Mouse (Mus musculus) intestine, embryonic 16.5 days (tissue): ENCODE measurements at regions not wholly inside any gene's neighbourhood (a gene's known extent, or its start where the extent isn't known, plus 50 kb on each side); places are given as distances from the start of the nearest gene placed in this dataset.

Experiments
- ATAC-seq: fragments of 200-750 bp; cut with Nextera tagmentation; 2 replicates; pipeline ENCODE4 v1.8.0; 2017; ENCODE audit warnings: moderate TSS enrichment, moderate library complexity
- H3K27ac ChIP-seq: fragments of 300-500 bp; sonication (generic); 2 replicates; pipeline ENCODE4 v1.5.1; 2014; ENCODE audit warnings: mild to moderate bottlenecking, low read length
- H3K27me3 ChIP-seq: fragments of 300-500 bp; sonication (generic); replicated peaks from 2 replicates; pipeline ENCODE4 v1.6.1; 2014; ENCODE audit warnings: low read length, control low read depth, mixed read lengths; ENCODE audit not compliant: control insufficient read depth, insufficient read depth
- H3K36me3 ChIP-seq: fragments of 300-500 bp; sonication (generic); 2 replicates; pipeline ENCODE4 v1.6.1; 2014; ENCODE audit warnings: low read length, control low read depth; ENCODE audit not compliant: control insufficient read depth, insufficient read depth
- H3K4me1 ChIP-seq: fragments of 300-500 bp; sonication (generic); 2 replicates; pipeline ENCODE4 v1.6.1; 2014; ENCODE audit warnings: low read length, control low read depth, mixed read lengths; ENCODE audit not compliant: control insufficient read depth, insufficient read depth
- H3K4me2 ChIP-seq: fragments of 300-500 bp; sonication (generic); 2 replicates; pipeline ENCODE4 v1.6.1; 2014; ENCODE audit warnings: low read depth, low read length, control low read depth
- H3K4me3 ChIP-seq: fragments of 300-500 bp; sonication (generic); 2 replicates; pipeline ENCODE4 v1.5.1; 2014; ENCODE audit warnings: mild to moderate bottlenecking, low read length
- H3K9ac ChIP-seq: fragments of 300-500 bp; sonication (generic); 2 replicates; pipeline ENCODE4 v1.6.1; 2014; ENCODE audit warnings: low read depth, low read length
- H3K9me3 ChIP-seq: fragments of 300-500 bp; sonication (generic); 2 replicates; pipeline ENCODE4 v1.6.1; 2016; ENCODE audit warnings: low read length, control low read depth; ENCODE audit not compliant: control insufficient read depth
- WGBS: fragments of 180-500 bp; shearing (Covaris S2); extraction: QIAGEN DNeasy Blood & Tissue Kit; methylation state at CpG from one replicate; pipeline ENCODE4 v1.1.7; 2014; 5-methylcytosine and 5-hydroxymethylcytosine counted together

DNA sequence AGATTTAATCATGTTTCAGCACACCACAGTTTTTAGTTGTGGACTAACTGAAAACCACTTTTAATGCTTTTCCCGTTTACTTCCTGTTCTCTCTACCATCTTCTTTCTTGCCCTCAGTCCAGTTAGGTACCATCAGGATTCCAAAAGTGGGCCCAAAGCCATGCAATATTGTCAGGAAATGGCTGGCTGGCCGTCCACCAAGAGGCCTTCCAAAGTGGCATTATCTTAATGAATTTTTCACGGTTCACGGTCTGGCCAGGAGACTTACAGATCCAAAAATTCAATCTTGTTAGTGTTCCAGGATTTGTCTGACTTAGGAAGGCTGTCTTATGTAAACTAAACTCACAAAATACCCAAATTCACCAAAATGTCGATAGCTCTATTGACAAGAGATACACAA, 198.8 kb downstream of the Nrp2 start:
- no peaks in the 10 kb centered on the region for H3K36me3 ChIP-seq
- no peaks in the 10 kb centered on the region for H3K27me3 ChIP-seq
- no peak overlapping the region for H3K9ac ChIP-seq
- H3K4me1 ChIP-seq, result no peaks in the 10 kb centered on the region
- H3K27ac ChIP-seq, result no peak overlapping the region
- WGBS, result 75% methylated on average over 5 of the region's 5 CpGs
- no peak for ATAC-seq
- H3K9me3 ChIP-seq, result no peaks in the 10 kb centered on the region
- H3K4me2 ChIP-seq, result no peak overlapping the region
- no peak overlapping the region for H3K4me3 ChIP-seq

DNA sequence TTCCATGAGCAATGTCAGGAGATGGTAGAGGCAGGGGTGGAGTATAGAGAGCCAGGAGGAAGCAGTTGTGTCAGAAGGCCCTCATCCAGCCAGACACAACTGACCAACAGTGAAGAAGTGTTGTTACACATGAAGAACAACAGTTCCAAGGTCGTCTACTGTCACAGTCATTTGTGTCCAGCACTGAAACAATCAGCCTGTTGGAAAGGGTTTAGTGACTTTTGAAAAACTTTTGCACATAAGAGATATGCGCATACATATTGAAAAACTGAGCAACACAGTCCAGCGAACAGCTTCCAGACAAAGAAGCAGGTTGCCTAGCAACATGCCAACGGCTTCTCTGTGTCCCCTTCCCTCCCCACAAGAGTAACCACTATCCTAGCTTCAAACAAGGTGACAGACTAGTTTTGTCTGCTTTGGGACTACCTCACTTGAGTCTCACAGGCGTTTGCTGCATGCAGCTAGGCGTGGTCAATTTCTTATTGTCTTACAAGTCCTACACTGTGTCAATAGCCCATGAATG, 199.9 kb downstream of the Nrp2 start:
- Histone ChIP-seq H3K4me2 (no peak overlapping the region), H3K27ac (no peak overlapping the region), H3K27me3 (no peaks in the 10 kb centered on the region), H3K4me1 (no peaks in the 10 kb centered on the region), H3K36me3 (no peaks in the 10 kb centered on the region), H3K4me3 (no peak overlapping the region), H3K9me3 (no peaks in the 10 kb centered on the region), H3K9ac (no peak overlapping the region)
- no peak for ATAC-seq
- WGBS, result 60% methylated on average over 6 of the region's 6 CpGs

GRCm38 (mm10) chr1:62905739-62906138, 202.7 kb downstream of the Nrp2 start:
- 72% methylated on average over 9 of the region's 9 CpGs for WGBS

GRCm38 (mm10) chr1:62907243-62907642, 204.2 kb downstream of the Nrp2 start:
- Histone ChIP-seq H3K4me1 (no peaks in the 10 kb centered on the region; the same call in 1 of the 2 replicates), H3K27me3 (no peaks in the 10 kb centered on the region), H3K9ac (no peak overlapping the region), H3K9me3 (no peaks in the 10 kb centered on the region), H3K36me3 (no peaks in the 10 kb centered on the region), H3K27ac (no peak overlapping the region), H3K4me3 (no peak overlapping the region), H3K4me2 (no peak overlapping the region)
- ATAC-seq, result no peak
- 89% methylated on average over 10 of the region's 10 CpGs for WGBS

More at GRCm38 (mm10) chr1:62905739-62906138, 202.7 kb downstream of the Nrp2 start:
- H3K27me3 ChIP-seq, result no peaks in the 10 kb centered on the region
- no peak overlapping the region for H3K27ac ChIP-seq
- H3K4me2 ChIP-seq, result no peak overlapping the region
- no peaks in the 10 kb centered on the region; the same call in 1 of the 2 replicates for H3K4me1 ChIP-seq
- no peaks in the 10 kb centered on the region for H3K36me3 ChIP-seq
- no peak for ATAC-seq
- H3K9me3 ChIP-seq, result no peaks in the 10 kb centered on the region
- no peak overlapping the region for H3K9ac ChIP-seq
- no peak overlapping the region for H3K4me3 ChIP-seq
